Mouse (Mus musculus) lung, embryonic 15.5 days (tissue): ENCODE data around the gene Ctnnb1. TPM values are rescaled to one million over a fixed set of nuclear protein-coding genes. Genes with fewer than 3 reads are reported as not detected.

Experiments used
- ATAC-seq: fragments of 200-750 bp; cut with Nextera tagmentation; 2 replicates; pipeline ENCODE4 v1.8.0; 2017; ENCODE audit warnings: moderate number of reproducible peaks, borderline replicate concordance; ENCODE audit not compliant: low FRiP score, low TSS enrichment; ENCODE audit errors: extremely low read depth
- H3K27ac ChIP-seq: fragments of 300-500 bp; sonication (generic); 2 replicates; pipeline ENCODE4 v1.5.1; 2015; ENCODE audit warnings: moderate library complexity, mild to moderate bottlenecking, inconsistent platforms
- H3K27me3 ChIP-seq: fragments of 300-500 bp; sonication (generic); 2 replicates; pipeline ENCODE4 v1.6.1; 2015; ENCODE audit warnings: inconsistent platforms
- H3K36me3 ChIP-seq: fragments of 300-500 bp; sonication (generic); 2 replicates; pipeline ENCODE4 v1.6.1; 2015; ENCODE audit warnings: inconsistent platforms
- H3K4me1 ChIP-seq: fragments of 300-500 bp; sonication (generic); 2 replicates; pipeline ENCODE4 v1.6.1; 2015; ENCODE audit warnings: inconsistent platforms
- H3K4me2 ChIP-seq: fragments of 300-500 bp; sonication (generic); 2 replicates; pipeline ENCODE4 v1.6.1; 2015; ENCODE audit warnings: inconsistent platforms, mild to moderate bottlenecking, moderate library complexity
- H3K4me3 ChIP-seq: fragments of 300-500 bp; sonication (generic); 2 replicates; pipeline ENCODE4 v1.5.1; 2015; ENCODE audit warnings: mild to moderate bottlenecking, inconsistent platforms
- H3K9ac ChIP-seq: fragments of 300-500 bp; sonication (generic); 2 replicates; pipeline ENCODE4 v1.6.1; 2015; ENCODE audit warnings: inconsistent platforms
- H3K9me3 ChIP-seq: fragments of 300-500 bp; sonication (generic); 2 replicates; pipeline ENCODE4 v1.6.1; 2016; ENCODE audit warnings: inconsistent platforms
- WGBS: fragments of 180-500 bp; shearing (Covaris S2); methylation state at CpG from one replicate; pipeline ENCODE4 v1.1.7; 2015; 5-methylcytosine and 5-hydroxymethylcytosine counted together
- polyA plus RNA-seq: library from polyadenylated mRNA; unstranded; fragments of >200 nt; fragmentation: Nextera tagmentation; extraction: Ambion mirVana; gene quantifications from 2 replicates; pipeline ENCODE4 v1.2.1, GENCODE M21; 2015

Gene Ctnnb1
- polyA plus RNA-seq, 1 experiment from 2014 or later: 552 TPM

DNA sequence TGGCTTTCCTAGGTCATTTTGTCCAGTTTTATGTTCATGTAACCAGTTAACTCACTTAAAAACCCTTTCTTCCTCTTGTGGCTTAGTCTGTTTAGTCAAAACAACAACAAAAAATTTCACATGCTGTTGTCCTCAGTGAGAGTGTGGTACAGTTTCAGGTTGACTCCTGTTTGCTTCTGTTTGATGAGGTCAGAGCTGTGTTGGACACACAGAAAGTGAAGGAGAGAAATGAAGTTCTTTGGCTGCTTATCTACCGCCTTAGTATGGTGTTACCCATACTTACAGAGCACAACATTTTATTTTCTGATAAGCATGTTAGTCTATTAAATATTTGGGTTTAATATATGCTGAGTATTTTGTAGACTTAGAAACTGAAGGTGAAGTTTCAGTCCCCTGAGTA is 14.7 kb downstream of the Ctnnb1 start:
- H3K4me2 ChIP-seq: no peak overlapping the region
- no peaks in the 10 kb centered on the region for H3K9me3 ChIP-seq
- H3K27me3 ChIP-seq: no peaks in the 10 kb centered on the region
- no peak overlapping the region for H3K9ac ChIP-seq
- H3K4me1 ChIP-seq: peaks cover 27% of the 10 kb centered on the region
- 65% methylated on average over 1 of the region's 1 CpGs for WGBS
- no peak overlapping the region for H3K27ac ChIP-seq
- H3K36me3 ChIP-seq: peaks cover 5% of the 10 kb centered on the region; the same call in 1 of the 2 replicates
- H3K4me3 ChIP-seq: no peak overlapping the region
- no peak for ATAC-seq

DNA sequence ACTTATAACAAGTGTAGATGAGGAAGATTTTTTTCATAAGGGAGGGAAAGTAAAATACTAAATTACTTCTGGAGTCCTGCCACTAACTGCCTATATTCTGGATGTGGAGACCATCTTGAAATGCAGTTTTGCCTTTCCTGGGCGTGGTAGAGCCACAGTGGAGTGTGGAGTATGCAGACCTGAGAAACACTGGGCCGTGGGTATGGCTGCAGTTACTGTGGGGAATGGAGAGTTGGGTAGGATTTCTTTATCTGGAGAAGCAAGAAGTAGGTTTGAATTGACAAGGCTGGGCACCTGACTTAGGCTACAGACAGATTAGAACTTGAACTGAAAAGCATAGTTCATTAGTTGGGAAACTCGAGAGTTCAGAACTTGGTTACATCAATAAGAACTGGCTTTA is 15.2 kb downstream of the Ctnnb1 start:
- no peak overlapping the region for H3K9ac ChIP-seq
- H3K4me3 ChIP-seq: no peak overlapping the region
- no peak overlapping the region for H3K27ac ChIP-seq
- no peak overlapping the region for H3K4me2 ChIP-seq
- no peaks in the 10 kb centered on the region for H3K9me3 ChIP-seq
- no peak for ATAC-seq
- H3K36me3 ChIP-seq: peaks cover 5% of the 10 kb centered on the region; the same call in 1 of the 2 replicates
- WGBS: 59% methylated on average over 3 of the region's 3 CpGs
- H3K4me1 ChIP-seq: peaks cover 23% of the 10 kb centered on the region
- no peaks in the 10 kb centered on the region for H3K27me3 ChIP-seq

DNA sequence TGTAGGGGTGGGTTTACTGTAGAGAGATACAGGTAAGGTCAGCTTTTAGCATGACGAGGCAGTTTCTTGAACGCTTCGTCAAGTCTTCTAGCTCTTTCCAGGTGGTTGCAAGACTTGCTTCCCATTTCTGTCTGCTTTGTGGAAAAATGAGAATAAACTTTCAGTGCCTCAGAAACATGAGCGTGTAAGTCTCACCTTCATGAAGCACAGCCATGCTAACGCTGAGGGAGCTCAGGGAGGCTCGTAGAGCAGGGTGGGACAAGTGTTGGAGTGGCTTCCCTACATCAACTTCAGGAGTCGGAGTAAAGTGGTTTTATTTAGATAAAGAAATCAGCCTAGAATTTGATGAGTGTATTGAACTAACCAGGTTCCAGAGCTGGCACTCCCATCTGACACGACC is 17.1 kb downstream of the Ctnnb1 start:
- no peak for ATAC-seq
- Histone ChIP-seq H3K27me3 (no peaks in the 10 kb centered on the region), H3K27ac (no peak overlapping the region), H3K4me2 (no peak overlapping the region), H3K9ac (no peak overlapping the region), H3K4me3 (no peak overlapping the region), H3K4me1 (0 out of 2 replicates have a peak, but pooled peaks cover 5% of the 10 kb centered on the region), H3K36me3 (peaks cover 15% of the 10 kb centered on the region), H3K9me3 (no peaks in the 10 kb centered on the region)
- 58% methylated on average over 8 of the region's 8 CpGs for WGBS

- Histone ChIP-seq H3K36me3 (peaks cover 42% of the 10 kb centered on the region), H3K4me3 (no peak overlapping the region), H3K4me1 (0 out of 2 replicates have a peak, but pooled peaks cover 3% of the 10 kb centered on the region), H3K4me2 (no peak overlapping the region), H3K27ac (no peak overlapping the region), H3K9ac (no peak overlapping the region), H3K27me3 (no peaks in the 10 kb centered on the region), H3K9me3 (no peaks in the 10 kb centered on the region)
- ATAC-seq: no peak
- WGBS: 90% methylated on average over 1 of the region's 1 CpGs
These were observed 19.8 kb downstream of the Ctnnb1 start for GRCm38 (mm10) chr9:120948832-120949231.

- H3K4me1 ChIP-seq: no peaks in the 10 kb centered on the region
- no peak for ATAC-seq
- peaks cover 61% of the 10 kb centered on the region for H3K36me3 ChIP-seq
- no peak overlapping the region for H3K4me3 ChIP-seq
- H3K9ac ChIP-seq: no peak overlapping the region
- no peak overlapping the region for H3K4me2 ChIP-seq
- whole genome bisulfite sequencing: 89% methylated on average over 12 of the region's 12 CpGs
- no peaks in the 10 kb centered on the region for H3K27me3 ChIP-seq
- no peaks in the 10 kb centered on the region for H3K9me3 ChIP-seq
- no peak overlapping the region for H3K27ac ChIP-seq
These were observed 21.7 kb downstream of the Ctnnb1 start for GRCm38 (mm10) chr9:120950761-120951160.

DNA sequence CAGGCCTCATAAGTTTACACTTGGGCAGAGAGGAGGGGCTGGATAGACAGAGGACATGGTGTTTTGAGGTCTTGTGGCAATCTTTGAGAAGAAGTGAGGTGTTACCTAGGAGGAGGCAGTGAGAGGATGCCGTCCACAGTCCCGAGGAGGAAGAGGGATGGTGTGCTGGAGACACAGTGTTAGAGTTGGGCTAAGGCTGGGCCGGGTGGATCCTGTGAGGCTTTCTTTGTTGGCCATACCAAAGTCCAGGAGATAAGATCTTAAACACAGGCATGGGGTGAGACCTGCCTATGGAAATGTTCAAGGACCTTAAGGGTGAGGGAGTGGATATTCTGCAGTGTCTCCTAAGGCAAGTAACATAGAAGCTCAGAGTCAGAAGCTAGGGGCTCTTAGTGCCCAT is 22.9 kb downstream of the Ctnnb1 start:
- Histone ChIP-seq H3K4me2 (no peak overlapping the region), H3K9ac (no peak overlapping the region), H3K27me3 (no peaks in the 10 kb centered on the region), H3K27ac (no peak overlapping the region), H3K4me1 (no peaks in the 10 kb centered on the region), H3K9me3 (no peaks in the 10 kb centered on the region), H3K36me3 (peaks cover 73% of the 10 kb centered on the region), H3K4me3 (no peak overlapping the region)
- ATAC-seq: no peak
- WGBS: 73% methylated on average over 3 of the region's 3 CpGs

- Histone ChIP-seq H3K27ac (no peak overlapping the region), H3K4me3 (no peak overlapping the region), H3K4me2 (no peak overlapping the region), H3K4me1 (no peaks in the 10 kb centered on the region), H3K9me3 (no peaks in the 10 kb centered on the region), H3K9ac (no peak overlapping the region), H3K27me3 (no peaks in the 10 kb centered on the region), H3K36me3 (peaks cover 100% of the 10 kb centered on the region)
- WGBS: 86% methylated on average over 5 of the region's 5 CpGs
- no peak for ATAC-seq
These were observed 29.0 kb downstream of the Ctnnb1 start for GRCm38 (mm10) chr9:120958051-120958450.

DNA sequence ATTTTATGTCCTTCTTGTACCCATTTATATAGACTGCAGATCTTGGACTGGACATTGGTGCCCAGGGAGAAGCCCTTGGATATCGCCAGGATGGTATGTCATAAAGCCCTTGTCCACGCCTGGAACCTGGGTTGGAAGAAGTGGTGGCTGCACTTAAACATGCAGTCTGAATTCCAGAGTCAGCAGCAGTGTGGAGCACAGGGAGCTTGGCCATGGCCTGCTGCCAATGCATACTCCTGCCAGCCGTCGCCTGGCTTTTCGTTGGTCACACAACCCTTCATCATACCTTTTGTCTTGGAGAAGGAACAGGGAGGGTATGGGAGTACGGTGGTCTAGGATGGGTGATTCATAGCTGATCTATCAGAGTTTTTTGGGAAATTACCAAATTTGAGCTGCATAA is 29.5 kb downstream of the Ctnnb1 start:
- H3K27ac ChIP-seq: no peak overlapping the region
- no peak for ATAC-seq
- H3K9ac ChIP-seq: no peak overlapping the region
- WGBS: 68% methylated on average over 6 of the region's 6 CpGs
- no peaks in the 10 kb centered on the region for H3K9me3 ChIP-seq
- H3K4me2 ChIP-seq: no peak overlapping the region
- H3K4me1 ChIP-seq: no peaks in the 10 kb centered on the region
- no peak overlapping the region for H3K4me3 ChIP-seq
- H3K36me3 ChIP-seq: peaks cover 99% of the 10 kb centered on the region
- H3K27me3 ChIP-seq: no peaks in the 10 kb centered on the region

DNA sequence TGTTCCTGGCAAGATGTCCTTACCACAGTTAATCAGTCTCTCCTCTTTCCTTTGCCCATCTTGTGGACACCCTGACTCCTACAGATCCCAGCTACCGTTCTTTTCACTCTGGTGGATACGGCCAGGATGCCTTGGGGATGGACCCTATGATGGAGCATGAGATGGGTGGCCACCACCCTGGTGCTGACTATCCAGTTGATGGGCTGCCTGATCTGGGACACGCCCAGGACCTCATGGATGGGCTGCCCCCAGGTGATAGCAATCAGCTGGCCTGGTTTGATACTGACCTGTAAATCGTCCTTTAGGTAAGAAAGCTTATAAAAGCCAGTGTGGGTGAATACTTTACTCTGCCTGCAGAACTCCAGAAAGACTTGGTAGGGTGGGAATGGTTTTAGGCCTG is 30.2 kb downstream of the Ctnnb1 start:
- Histone ChIP-seq H3K4me1 (no peaks in the 10 kb centered on the region), H3K4me2 (no peak overlapping the region), H3K27ac (no peak overlapping the region), H3K9me3 (no peaks in the 10 kb centered on the region), H3K9ac (no peak overlapping the region), H3K36me3 (peaks cover 99% of the 10 kb centered on the region), H3K4me3 (no peak overlapping the region), H3K27me3 (no peaks in the 10 kb centered on the region)
- WGBS: 79% methylated on average over 4 of the region's 4 CpGs
- no peak for ATAC-seq

GRCm38 (mm10) chr9:120960611-120961010 is 31.6 kb downstream of the Ctnnb1 start:
- WGBS: 63% methylated on average over 4 of the region's 4 CpGs
- Histone ChIP-seq H3K36me3 (peaks cover 99% of the 10 kb centered on the region), H3K9me3 (no peaks in the 10 kb centered on the region), H3K4me2 (no peak overlapping the region), H3K27ac (no peak overlapping the region), H3K9ac (no peak overlapping the region), H3K4me1 (no peaks in the 10 kb centered on the region), H3K4me3 (no peak overlapping the region), H3K27me3 (no peaks in the 10 kb centered on the region)
- ATAC-seq: no peak

- H3K4me3 ChIP-seq: no peak overlapping the region
- peaks cover 99% of the 10 kb centered on the region for H3K36me3 ChIP-seq
- no peak overlapping the region for H3K27ac ChIP-seq
- no peak overlapping the region for H3K4me2 ChIP-seq
- H3K9ac ChIP-seq: no peak overlapping the region
- no peak for ATAC-seq
- H3K9me3 ChIP-seq: no peaks in the 10 kb centered on the region
- H3K4me1 ChIP-seq: no peaks in the 10 kb centered on the region
- 62% methylated on average over 3 of the region's 3 CpGs for WGBS
- no peaks in the 10 kb centered on the region for H3K27me3 ChIP-seq
These were observed 32.5 kb downstream of the Ctnnb1 start for GRCm38 (mm10) chr9:120961466-120961865.

GRCm38 (mm10) chr9:120961969-120962700 is 33.1 kb downstream of the Ctnnb1 start:
- no peak for ATAC-seq
- no peak overlapping the region for H3K9ac ChIP-seq
- H3K4me1 ChIP-seq: no peaks in the 10 kb centered on the region
- H3K36me3 ChIP-seq: peaks cover 99% of the 10 kb centered on the region
- no peaks in the 10 kb centered on the region for H3K27me3 ChIP-seq
- H3K4me3 ChIP-seq: no peak overlapping the region
- H3K4me2 ChIP-seq: no peak overlapping the region
- no peak overlapping the region for H3K27ac ChIP-seq
- no peaks in the 10 kb centered on the region for H3K9me3 ChIP-seq
- WGBS: 80% methylated on average over 3 of the region's 3 CpGs
